Mouse (Mus musculus): ENCODE results near the gene Ypel3. TPM values are rescaled to one million over a fixed set of nuclear protein-coding genes. Genes with fewer than 3 reads are reported as not detected.
A peak's percentile ranks its signal among the peaks of the same experiment; 100 is the strongest.

Ypel3 gene
- polyA plus RNA-seq, 1 experiment from 2014 or later = 116 TPM

DNA sequence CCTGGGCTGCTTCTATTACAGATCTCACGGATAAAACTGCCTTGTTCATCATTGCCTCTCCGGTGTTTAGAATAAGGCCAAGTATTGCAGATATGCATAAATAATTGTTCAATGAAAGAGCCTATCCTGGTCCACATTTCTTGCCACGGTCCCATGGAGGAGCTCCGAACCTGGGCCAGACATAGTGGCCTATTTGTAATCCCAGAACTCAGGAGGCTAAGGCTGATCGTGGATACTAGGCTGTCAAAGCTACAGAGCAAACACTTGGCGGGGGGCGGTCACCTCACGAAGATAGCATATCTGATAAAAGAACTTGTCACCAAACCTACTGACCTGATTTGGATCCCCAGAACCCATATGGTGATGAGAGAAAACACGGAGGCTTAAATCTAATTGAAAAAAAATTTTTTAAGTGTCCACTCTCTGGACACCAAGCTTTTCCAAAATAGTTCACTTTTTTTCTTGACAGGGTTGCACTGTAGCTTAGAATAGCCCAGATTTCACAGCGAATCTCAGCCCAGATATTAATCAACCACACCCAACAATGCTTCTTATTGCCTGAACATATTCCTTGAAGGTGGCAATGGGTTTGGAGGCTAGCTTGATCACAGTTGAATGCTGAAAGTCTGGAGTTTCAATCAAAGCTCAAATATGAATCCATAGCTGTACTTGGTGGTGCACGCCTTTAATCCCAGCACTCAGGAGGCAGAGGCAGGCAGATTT is 16.1 kb downstream of the Ypel3 start:
- Histone ChIP-seq H3K9me3 (ENCODE audit: control insufficient read depth, low read depth, low read length) (no peaks in the 10 kb centered on the region), H3K4me3 (ENCODE audit: low read depth, low read length) (peak overlapping the region; percentile 90), H3K27me3 (ENCODE audit: control insufficient read depth, insufficient read depth, low read length) (no peaks in the 10 kb centered on the region), H3K9ac (replicated peaks; ENCODE audit: low read depth, low read length) (peak overlapping the region; percentile 28; the same call in 1 of the 2 replicates), H3K4me2 (replicated peaks; ENCODE audit: low read depth, low read length) (peak overlapping the region; percentile 66), H3K27ac (ENCODE audit: low read length) (peak overlapping the region; percentile 96), H3K36me3 (ENCODE audit: control insufficient read depth, insufficient read depth, low read length) (peaks cover 54% of the 10 kb centered on the region), H3K4me1 (ENCODE audit: control insufficient read depth, insufficient read depth, low read length) (peaks cover 22% of the 10 kb centered on the region)
- ATAC-seq (ENCODE audit: insufficient number of reproducible peaks, insufficient read depth, low FRiP score, low read depth) = no peak
- 22% methylated on average over 11 of the region's 11 CpGs for WGBS

DNA sequence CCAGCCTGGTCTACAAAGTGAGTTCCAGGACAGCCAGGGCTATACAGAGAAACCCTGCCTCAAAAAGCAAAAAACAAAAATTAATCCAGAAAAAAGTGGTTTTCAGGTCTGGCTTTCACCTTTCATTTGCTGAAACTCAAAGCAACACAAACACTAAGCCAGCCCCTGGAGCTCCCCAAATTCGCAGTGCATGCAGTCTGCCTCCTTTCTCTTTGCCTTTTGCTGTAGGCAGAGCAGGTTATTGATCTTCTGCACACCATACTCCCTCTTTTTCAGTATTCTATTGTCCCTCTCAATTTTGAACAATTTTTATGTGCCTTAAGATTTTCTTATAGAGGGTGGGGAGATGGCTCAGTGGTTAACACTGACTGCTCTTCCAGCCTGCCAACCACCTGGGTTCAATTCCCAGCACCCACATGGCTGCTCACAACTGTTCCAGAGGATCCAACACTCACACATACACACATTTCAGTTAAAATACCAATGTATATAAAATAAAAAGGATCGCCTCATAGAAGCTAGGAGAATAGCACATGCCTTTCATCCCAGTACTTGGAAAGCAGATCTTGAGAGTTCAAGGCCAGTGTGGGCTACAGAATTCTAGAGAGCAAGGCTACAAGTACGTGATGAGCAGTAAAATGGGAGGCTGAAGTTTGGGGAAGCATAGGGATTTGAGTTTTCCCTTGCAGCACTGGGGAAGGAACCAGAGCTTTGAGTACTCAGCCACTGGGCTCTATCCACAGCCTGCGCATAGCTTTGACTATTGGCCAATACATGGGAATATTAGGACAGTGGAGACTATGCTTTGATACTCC is 16.9 kb downstream of the Ypel3 start:
- H3K27me3 ChIP-seq (ENCODE audit: control insufficient read depth, insufficient read depth, low read length) = no peaks in the 10 kb centered on the region
- H3K9ac ChIP-seq (replicated peaks; ENCODE audit: low read depth, low read length) = no peak overlapping the region
- ATAC-seq (ENCODE audit: insufficient number of reproducible peaks, insufficient read depth, low FRiP score, low read depth) = no peak
- WGBS = 81% methylated on average over 4 of the region's 4 CpGs
- peaks cover 22% of the 10 kb centered on the region for H3K4me1 ChIP-seq (ENCODE audit: control insufficient read depth, insufficient read depth, low read length)
- H3K4me3 ChIP-seq (ENCODE audit: low read depth, low read length) = no peak overlapping the region
- H3K27ac ChIP-seq (ENCODE audit: low read length) = no peak overlapping the region
- H3K9me3 ChIP-seq (ENCODE audit: control insufficient read depth, low read depth, low read length) = no peaks in the 10 kb centered on the region
- peaks cover 46% of the 10 kb centered on the region for H3K36me3 ChIP-seq (ENCODE audit: control insufficient read depth, insufficient read depth, low read length)
- H3K4me2 ChIP-seq (replicated peaks; ENCODE audit: low read depth, low read length) = no peak overlapping the region

DNA sequence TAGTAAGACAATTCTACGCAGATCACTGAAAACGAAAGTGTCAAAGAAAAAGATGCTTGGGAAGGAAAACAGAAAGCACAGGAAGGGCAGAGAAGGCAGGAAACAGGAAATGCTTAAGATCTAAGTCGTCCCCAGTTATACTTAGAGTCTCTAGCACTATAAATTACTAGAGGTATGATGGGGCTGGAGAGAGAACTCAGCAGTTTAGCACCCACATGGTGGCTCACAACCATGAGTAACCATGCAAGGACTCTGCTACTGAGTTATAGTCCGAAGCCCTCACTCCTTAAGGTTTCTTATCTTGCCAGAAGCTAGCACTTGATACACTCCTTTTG is 17.5 kb downstream of the Ypel3 start:
- no peak overlapping the region for H3K9ac ChIP-seq (replicated peaks; ENCODE audit: low read depth, low read length)
- no peaks in the 10 kb centered on the region for H3K27me3 ChIP-seq (ENCODE audit: control insufficient read depth, insufficient read depth, low read length)
- H3K4me1 ChIP-seq (ENCODE audit: control insufficient read depth, insufficient read depth, low read length) = peaks cover 22% of the 10 kb centered on the region
- WGBS = 66% methylated on average over 4 of the region's 4 CpGs
- H3K36me3 ChIP-seq (ENCODE audit: control insufficient read depth, insufficient read depth, low read length) = peaks cover 41% of the 10 kb centered on the region
- H3K4me3 ChIP-seq (ENCODE audit: low read depth, low read length) = no peak overlapping the region
- no peak for ATAC-seq (ENCODE audit: insufficient number of reproducible peaks, insufficient read depth, low FRiP score, low read depth)
- H3K4me2 ChIP-seq (replicated peaks; ENCODE audit: low read depth, low read length) = no peak overlapping the region
- no peaks in the 10 kb centered on the region for H3K9me3 ChIP-seq (ENCODE audit: control insufficient read depth, low read depth, low read length)
- H3K27ac ChIP-seq (ENCODE audit: low read length) = no peak overlapping the region

DNA sequence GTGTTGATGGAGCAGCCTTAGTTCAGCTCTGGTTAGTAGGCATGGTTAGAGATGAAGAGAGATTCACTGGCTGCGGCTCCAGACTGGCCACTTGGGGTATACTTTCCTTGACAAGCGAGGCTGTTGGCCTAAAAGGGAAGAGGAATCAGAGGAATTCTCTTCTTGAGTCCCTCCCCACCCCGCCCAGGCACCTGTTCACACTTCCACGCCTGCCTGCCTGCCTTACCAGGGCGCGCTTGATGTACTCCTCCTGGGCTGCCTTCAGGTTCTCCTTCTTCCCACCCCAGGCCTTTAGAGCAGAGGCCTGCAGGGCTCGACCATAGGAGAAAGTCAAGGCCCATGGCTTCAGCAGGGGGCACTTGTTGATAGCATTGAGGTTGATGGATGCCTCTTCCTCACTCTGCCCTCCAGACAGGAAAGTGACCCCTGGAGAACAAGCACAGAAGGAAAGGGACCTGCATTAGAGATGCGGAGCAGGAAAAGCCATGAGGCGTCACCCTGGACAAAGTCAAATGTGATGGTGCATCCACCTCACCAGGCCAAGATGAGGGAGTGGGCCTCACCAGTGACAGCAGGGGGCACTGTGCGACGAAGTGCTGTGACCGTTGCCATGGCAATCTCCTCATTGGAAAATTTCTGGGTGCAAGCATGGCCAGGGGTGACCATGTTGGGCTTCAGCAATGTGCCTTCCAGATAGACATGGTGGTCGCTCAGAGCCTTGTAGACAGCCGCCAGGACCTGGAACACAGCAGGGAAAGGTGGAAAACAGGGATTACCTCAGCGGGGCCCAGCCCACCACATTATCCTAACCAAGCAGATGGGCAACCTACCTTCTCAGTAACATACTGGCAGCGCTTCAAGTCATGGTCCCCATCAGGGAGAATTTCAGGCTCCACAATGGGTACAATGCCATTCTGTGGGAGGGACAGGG is 18.9 kb downstream of the Ypel3 start:
- no peak overlapping the region for H3K9ac ChIP-seq (replicated peaks; ENCODE audit: low read depth, low read length)
- 82% methylated on average over 16 of the region's 16 CpGs for WGBS
- no peaks in the 10 kb centered on the region for H3K27me3 ChIP-seq (ENCODE audit: control insufficient read depth, insufficient read depth, low read length)
- H3K4me3 ChIP-seq (ENCODE audit: low read depth, low read length) = no peak overlapping the region
- no peak for ATAC-seq (ENCODE audit: insufficient number of reproducible peaks, insufficient read depth, low FRiP score, low read depth)
- H3K9me3 ChIP-seq (ENCODE audit: control insufficient read depth, low read depth, low read length) = no peaks in the 10 kb centered on the region
- no peak overlapping the region for H3K4me2 ChIP-seq (replicated peaks; ENCODE audit: low read depth, low read length)
- H3K27ac ChIP-seq (ENCODE audit: low read length) = no peak overlapping the region
- H3K4me1 ChIP-seq (ENCODE audit: control insufficient read depth, insufficient read depth, low read length) = peaks cover 31% of the 10 kb centered on the region
- peaks cover 34% of the 10 kb centered on the region for H3K36me3 ChIP-seq (ENCODE audit: control insufficient read depth, insufficient read depth, low read length)

DNA sequence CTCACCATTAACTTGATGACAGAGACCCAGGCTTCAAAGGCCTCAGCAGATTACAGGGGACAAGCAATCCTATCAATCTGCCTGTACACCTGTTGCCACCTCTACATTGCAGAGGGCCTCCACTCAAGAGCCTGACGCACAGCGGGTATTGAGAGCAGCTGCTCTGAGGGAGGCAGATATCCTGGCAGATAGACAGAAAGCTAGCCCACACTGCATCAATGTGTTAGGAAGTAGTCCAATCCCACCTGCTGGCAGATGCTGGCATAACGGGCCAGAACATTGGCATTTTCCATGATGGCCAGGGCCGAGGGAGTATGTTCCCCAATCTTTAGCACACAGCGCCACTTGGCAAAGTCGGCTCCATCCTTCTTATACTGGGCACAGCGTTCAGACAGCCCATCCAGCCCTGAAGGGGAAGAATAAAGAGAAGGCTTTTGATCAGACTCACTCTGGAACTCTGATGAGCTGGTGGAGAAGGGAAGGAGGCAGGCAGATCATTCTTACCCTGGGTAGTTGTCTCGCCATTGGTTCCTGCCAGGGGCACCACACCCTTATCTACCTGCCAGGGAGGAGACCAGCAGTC is 19.7 kb downstream of the Ypel3 start:
- no peak overlapping the region for H3K9ac ChIP-seq (replicated peaks; ENCODE audit: low read depth, low read length)
- no peak overlapping the region for H3K4me3 ChIP-seq (ENCODE audit: low read depth, low read length)

DNA sequence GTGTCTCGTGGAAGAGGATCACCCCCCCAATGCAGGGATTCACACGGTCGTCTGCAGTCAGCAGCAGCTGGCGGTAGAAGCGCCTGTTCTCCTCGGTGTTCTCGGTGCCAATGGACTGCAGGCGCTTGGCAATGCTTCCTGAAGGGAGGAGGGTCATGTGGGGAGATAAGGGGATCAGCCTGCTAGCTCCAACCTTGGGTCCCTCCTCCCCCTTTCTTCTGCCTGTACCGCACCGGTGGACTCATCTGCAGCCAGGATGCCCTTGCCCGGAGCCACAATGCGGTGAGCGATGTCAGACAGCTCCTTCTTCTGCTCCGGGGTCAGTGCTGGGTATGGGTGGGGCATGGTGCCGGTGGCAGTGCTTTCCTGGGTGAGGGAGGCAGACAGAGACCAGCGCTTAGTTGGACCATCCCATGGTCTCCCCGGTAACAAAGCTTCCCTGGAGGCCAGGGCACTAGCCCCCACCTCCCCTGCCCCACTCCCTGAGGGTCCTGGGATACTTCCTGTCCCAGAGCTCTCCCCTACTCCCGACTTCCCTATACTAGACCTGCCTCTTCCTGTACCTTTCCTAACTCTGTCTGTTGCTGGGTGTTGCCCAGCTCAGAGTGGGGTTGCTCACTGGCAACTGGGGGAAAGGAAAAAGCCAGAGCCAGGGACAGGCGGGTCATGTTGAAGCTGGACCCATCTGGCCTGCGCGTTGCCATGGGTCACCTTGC is 20.8 kb downstream of the Ypel3 start, which contains the start of gene Fam57b:
Gene Fam57b, plus strand, starts transcription at position 258 of the 716 bp plus-strand sequence.
- H3K9me3 ChIP-seq (ENCODE audit: control insufficient read depth, low read depth, low read length) = no peaks in the 10 kb centered on the region
- H3K36me3 ChIP-seq (ENCODE audit: control insufficient read depth, insufficient read depth, low read length) = peaks cover 34% of the 10 kb centered on the region
- ATAC-seq (ENCODE audit: insufficient number of reproducible peaks, insufficient read depth, low FRiP score, low read depth) = no peak
- H3K27me3 ChIP-seq (ENCODE audit: control insufficient read depth, insufficient read depth, low read length) = no peaks in the 10 kb centered on the region
- WGBS = 29% methylated on average over 21 of the region's 21 CpGs
- peak within 1 kb of the TSS; percentile 80 for H3K4me3 ChIP-seq (ENCODE audit: low read depth, low read length)
- H3K4me2 ChIP-seq (replicated peaks; ENCODE audit: low read depth, low read length) = peak within 1 kb of the TSS; percentile 80
- H3K27ac ChIP-seq (ENCODE audit: low read length) = peak within 1 kb of the TSS; percentile 93
- peak within 1 kb of the TSS; percentile 77 for H3K9ac ChIP-seq (replicated peaks; ENCODE audit: low read depth, low read length)
- peaks cover 28% of the 10 kb centered on the region for H3K4me1 ChIP-seq (ENCODE audit: control insufficient read depth, insufficient read depth, low read length)

More for the DNA sequence above, 19.7 kb downstream of the Ypel3 start:
- Histone ChIP-seq H3K4me2 (replicated peaks; ENCODE audit: low read depth, low read length) (peak overlapping the region; percentile 80; the same call in 1 of the 2 replicates), H3K27me3 (ENCODE audit: control insufficient read depth, insufficient read depth, low read length) (no peaks in the 10 kb centered on the region), H3K27ac (ENCODE audit: low read length) (no peak overlapping the region), H3K4me1 (ENCODE audit: control insufficient read depth, insufficient read depth, low read length) (peaks cover 28% of the 10 kb centered on the region), H3K36me3 (ENCODE audit: control insufficient read depth, insufficient read depth, low read length) (peaks cover 34% of the 10 kb centered on the region), H3K9me3 (ENCODE audit: control insufficient read depth, low read depth, low read length) (no peaks in the 10 kb centered on the region)
- 77% methylated on average over 8 of the region's 8 CpGs for WGBS
- no peak for ATAC-seq (ENCODE audit: insufficient number of reproducible peaks, insufficient read depth, low FRiP score, low read depth)

DNA sequence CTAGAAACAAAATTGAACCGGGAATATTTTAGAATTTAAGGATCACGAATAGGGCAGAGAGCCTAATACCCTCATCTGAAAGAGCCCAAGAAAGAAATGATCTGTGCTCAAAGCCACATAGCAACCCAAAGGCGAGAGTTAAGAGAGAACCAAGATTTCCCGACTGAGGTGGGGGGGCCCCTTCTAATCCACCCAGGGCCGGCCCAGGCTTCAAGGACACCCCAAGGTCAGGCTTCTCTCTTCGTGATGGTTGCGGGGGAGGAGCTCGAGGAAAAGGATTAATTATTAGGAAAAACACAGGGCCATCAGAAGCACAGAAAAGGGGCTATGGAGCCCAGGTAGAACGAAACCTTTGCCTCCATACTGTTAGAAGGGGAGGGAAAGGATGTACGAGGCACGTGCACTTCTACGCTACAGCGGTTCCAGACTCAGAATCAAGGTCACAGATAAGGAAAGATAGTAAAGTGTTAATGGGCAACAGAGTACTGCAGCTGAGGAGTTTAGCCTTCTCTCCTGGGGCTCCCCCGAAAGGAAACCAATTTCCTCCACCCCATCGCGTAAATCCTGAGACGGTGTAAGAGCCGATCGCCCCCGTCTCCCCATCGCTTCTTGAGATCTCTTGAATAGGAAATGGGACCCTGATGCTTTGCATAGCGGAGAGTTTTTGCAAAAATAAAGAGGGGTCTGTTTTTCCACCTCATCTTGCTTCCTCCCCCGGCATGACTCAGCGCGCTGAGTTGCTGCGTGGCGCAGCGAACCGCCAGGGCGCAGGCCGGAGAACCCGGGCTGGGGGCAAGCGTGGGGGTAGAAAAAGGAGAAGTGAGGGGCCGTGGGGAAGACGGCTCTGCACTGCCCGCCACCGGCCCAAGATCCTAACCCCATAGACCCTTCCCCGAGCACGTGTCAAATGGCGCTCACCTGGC is 21.6 kb downstream of the Ypel3 start:
- H3K36me3 ChIP-seq (ENCODE audit: control insufficient read depth, insufficient read depth, low read length) = peaks cover 34% of the 10 kb centered on the region
- peaks cover 26% of the 10 kb centered on the region for H3K4me1 ChIP-seq (ENCODE audit: control insufficient read depth, insufficient read depth, low read length)
- under 1% methylated on average over 40 of the region's 40 CpGs for WGBS
- peak overlapping the region; percentile 80 for H3K4me2 ChIP-seq (replicated peaks; ENCODE audit: low read depth, low read length)
- no peaks in the 10 kb centered on the region for H3K9me3 ChIP-seq (ENCODE audit: control insufficient read depth, low read depth, low read length)
- no peak for ATAC-seq (ENCODE audit: insufficient number of reproducible peaks, insufficient read depth, low FRiP score, low read depth)
- H3K27me3 ChIP-seq (ENCODE audit: control insufficient read depth, insufficient read depth, low read length) = no peaks in the 10 kb centered on the region
- H3K9ac ChIP-seq (replicated peaks; ENCODE audit: low read depth, low read length) = peak overlapping the region; percentile 77
- H3K4me3 ChIP-seq (ENCODE audit: low read depth, low read length) = peak overlapping the region; percentile 80
- peak overlapping the region; percentile 93 for H3K27ac ChIP-seq (ENCODE audit: low read length)

All from stomach, embryonic 14.5 days (tissue).